Mouse (Mus musculus) neural tube, embryonic 13.5 days (tissue): ENCODE results near the gene Ctnna3. TPM values are rescaled to one million over a fixed set of nuclear protein-coding genes. Genes with fewer than 3 reads are reported as not detected.
"Not testable (repeated sequence)": the region's sequence is repeated elsewhere in the genome, so short reads cannot be mapped to it uniquely, and the experiment has no call there.

Experiments used
- ATAC-seq: fragments of 200-750 bp; cut with Nextera tagmentation; 2 replicates; pipeline ENCODE4 v1.8.0; 2017; ENCODE audit warnings: low read depth, mild to moderate bottlenecking, moderate TSS enrichment, moderate library complexity
- H3K27ac ChIP-seq: fragments of 300-500 bp; sonication (generic); replicated peaks from 2 replicates; pipeline ENCODE4 v1.5.1; 2015; ENCODE audit warnings: moderate library complexity, mild to moderate bottlenecking, inconsistent platforms
- H3K27me3 ChIP-seq: fragments of 300-500 bp; sonication (generic); 2 replicates; pipeline ENCODE4 v1.6.1; 2015; ENCODE audit warnings: mild to moderate bottlenecking, inconsistent platforms
- H3K36me3 ChIP-seq: fragments of 300-500 bp; sonication (generic); 2 replicates; pipeline ENCODE4 v1.6.1; 2015; ENCODE audit warnings: mild to moderate bottlenecking, inconsistent platforms
- H3K4me1 ChIP-seq: fragments of 300-500 bp; sonication (generic); replicated peaks from 2 replicates; pipeline ENCODE4 v1.6.1; 2015; ENCODE audit warnings: inconsistent platforms
- H3K4me2 ChIP-seq: fragments of 300-500 bp; sonication (generic); 2 replicates; pipeline ENCODE4 v1.6.1; 2015; ENCODE audit warnings: inconsistent platforms, mild to moderate bottlenecking, moderate library complexity
- H3K4me3 ChIP-seq: fragments of 300-500 bp; sonication (generic); 2 replicates; pipeline ENCODE4 v1.5.1; 2015; ENCODE audit warnings: mild to moderate bottlenecking, inconsistent platforms
- H3K9ac ChIP-seq: fragments of 300-500 bp; sonication (generic); 2 replicates; pipeline ENCODE4 v1.6.1; 2015; ENCODE audit warnings: moderate library complexity, mild to moderate bottlenecking, inconsistent platforms
- H3K9me3 ChIP-seq: fragments of 300-500 bp; sonication (generic); 2 replicates; pipeline ENCODE4 v1.6.1; 2016; ENCODE audit warnings: inconsistent platforms
- WGBS: fragments of 180-500 bp; shearing (Covaris S2); methylation state at CpG from one replicate; pipeline ENCODE4 v1.1.7; 2015; 5-methylcytosine and 5-hydroxymethylcytosine counted together
- polyA plus RNA-seq: library from polyadenylated mRNA; unstranded; fragments of >200 nt; fragmentation: Nextera tagmentation; extraction: Ambion mirVana; gene quantifications from 2 replicates; pipeline ENCODE4 v1.2.1, GENCODE M21; 2015

Ctnna3 gene
- polyA plus RNA-seq, 1 experiment from 2014 or later = 3.7 TPM

- Histone ChIP-seq H3K27me3 (no peaks in the 10 kb centered on the region), H3K4me2 (no peak overlapping the region), H3K9ac (no peak overlapping the region), H3K4me3 (no peak overlapping the region), H3K27ac (no peak overlapping the region), H3K4me1 (no peaks in the 10 kb centered on the region), H3K9me3 (no peaks in the 10 kb centered on the region), H3K36me3 (no peaks in the 10 kb centered on the region)
- WGBS = 91% methylated on average over 1 of the region's 1 CpGs
- ATAC-seq = no peak
Measured at GRCm38 (mm10) chr10:64197584-64197983, 767.7 kb downstream of the Ctnna3 start.

GRCm38 (mm10) chr10:64215632-64216031 is 785.7 kb downstream of the Ctnna3 start:
- Histone ChIP-seq H3K9ac (no peak overlapping the region), H3K4me3 (no peak overlapping the region)
- WGBS = 78% methylated on average over 3 of the region's 3 CpGs

GRCm38 (mm10) chr10:64223023-64223422 is 793.1 kb downstream of the Ctnna3 start:
- WGBS = 64% methylated on average over 3 of the region's 3 CpGs
- no peak overlapping the region for H3K27ac ChIP-seq

More at GRCm38 (mm10) chr10:64215632-64216031, 785.7 kb downstream of the Ctnna3 start:
- no peak overlapping the region for H3K4me2 ChIP-seq
- no peaks in the 10 kb centered on the region for H3K9me3 ChIP-seq
- H3K27ac ChIP-seq = no peak overlapping the region
- no peak for ATAC-seq
- no peaks in the 10 kb centered on the region for H3K27me3 ChIP-seq
- no peaks in the 10 kb centered on the region for H3K36me3 ChIP-seq
- H3K4me1 ChIP-seq = no peaks in the 10 kb centered on the region

GRCm38 (mm10) chr10:64224007-64224406 is 794.1 kb downstream of the Ctnna3 start:
- no peaks in the 10 kb centered on the region for H3K9me3 ChIP-seq
- H3K27me3 ChIP-seq = no peaks in the 10 kb centered on the region
- H3K4me2 ChIP-seq = no peak overlapping the region
- H3K4me3 ChIP-seq = no peak overlapping the region
- no peak overlapping the region for H3K9ac ChIP-seq
- H3K4me1 ChIP-seq = no peaks in the 10 kb centered on the region; the same call in 1 of the 2 replicates
- H3K27ac ChIP-seq = no peak overlapping the region
- 94% methylated on average over 9 of the region's 9 CpGs for WGBS
- no peaks in the 10 kb centered on the region for H3K36me3 ChIP-seq
- ATAC-seq = no peak

More at GRCm38 (mm10) chr10:64223023-64223422, 793.1 kb downstream of the Ctnna3 start:
- Histone ChIP-seq H3K4me1 (no peaks in the 10 kb centered on the region), H3K9ac (no peak overlapping the region), H3K36me3 (no peaks in the 10 kb centered on the region), H3K27me3 (no peaks in the 10 kb centered on the region), H3K4me3 (no peak overlapping the region), H3K4me2 (no peak overlapping the region), H3K9me3 (no peaks in the 10 kb centered on the region)
- no peak for ATAC-seq

- Histone ChIP-seq H3K27ac (no peak overlapping the region), H3K27me3 (no peaks in the 10 kb centered on the region), H3K36me3 (no peaks in the 10 kb centered on the region), H3K4me3 (no peak overlapping the region), H3K4me1 (no peaks in the 10 kb centered on the region; the same call in 1 of the 2 replicates), H3K9me3 (no peaks in the 10 kb centered on the region), H3K9ac (no peak overlapping the region), H3K4me2 (no peak overlapping the region)
- no peak for ATAC-seq
- 95% methylated on average over 6 of the region's 6 CpGs for WGBS
Measured at GRCm38 (mm10) chr10:64224424-64224823, 794.5 kb downstream of the Ctnna3 start.

- H3K4me2 ChIP-seq = not testable (repeated sequence)
Measured at GRCm38 (mm10) chr10:64225826-64226225, 795.9 kb downstream of the Ctnna3 start.

GRCm38 (mm10) chr10:64243421-64243820 is 813.5 kb downstream of the Ctnna3 start:
- no peaks in the 10 kb centered on the region for H3K4me1 ChIP-seq
- WGBS = 82% methylated on average over 4 of the region's 4 CpGs
- H3K9ac ChIP-seq = no peak overlapping the region
- no peaks in the 10 kb centered on the region for H3K27me3 ChIP-seq
- H3K36me3 ChIP-seq = no peaks in the 10 kb centered on the region
- ATAC-seq = no peak
- no peaks in the 10 kb centered on the region for H3K9me3 ChIP-seq
- H3K4me2 ChIP-seq = no peak overlapping the region
- no peak overlapping the region for H3K4me3 ChIP-seq
- no peak overlapping the region for H3K27ac ChIP-seq

More at GRCm38 (mm10) chr10:64225826-64226225, 795.9 kb downstream of the Ctnna3 start:
- H3K4me3 ChIP-seq, H3K27me3 ChIP-seq, H3K4me1 ChIP-seq, H3K27ac ChIP-seq, ATAC-seq, H3K9me3 ChIP-seq, H3K36me3 ChIP-seq, H3K9ac ChIP-seq: not testable (repeated sequence)

- Histone ChIP-seq H3K36me3 (no peaks in the 10 kb centered on the region), H3K27ac (no peak overlapping the region), H3K27me3 (no peaks in the 10 kb centered on the region), H3K4me2 (no peak overlapping the region), H3K4me1 (no peaks in the 10 kb centered on the region), H3K4me3 (no peak overlapping the region), H3K9me3 (no peaks in the 10 kb centered on the region), H3K9ac (no peak overlapping the region)
- WGBS = 79% methylated on average over 4 of the region's 4 CpGs
- no peak for ATAC-seq
Measured at GRCm38 (mm10) chr10:64268156-64268555, 838.3 kb downstream of the Ctnna3 start.

- H3K27me3 ChIP-seq = no peaks in the 10 kb centered on the region
- no peak overlapping the region for H3K4me3 ChIP-seq
- ATAC-seq = no peak
- H3K27ac ChIP-seq = no peak overlapping the region
- no peak overlapping the region for H3K4me2 ChIP-seq
- no peaks in the 10 kb centered on the region for H3K36me3 ChIP-seq
- H3K4me1 ChIP-seq = no peaks in the 10 kb centered on the region
- 81% methylated on average over 1 of the region's 1 CpGs for WGBS
- H3K9me3 ChIP-seq = no peaks in the 10 kb centered on the region
- no peak overlapping the region for H3K9ac ChIP-seq
Measured at GRCm38 (mm10) chr10:64275143-64275542, 845.2 kb downstream of the Ctnna3 start.

GRCm38 (mm10) chr10:64278836-64279235 is 848.9 kb downstream of the Ctnna3 start:
- Histone ChIP-seq H3K9ac (no peak overlapping the region), H3K27me3 (no peaks in the 10 kb centered on the region), H3K4me2 (no peak overlapping the region), H3K27ac (no peak overlapping the region), H3K36me3 (no peaks in the 10 kb centered on the region), H3K4me1 (no peaks in the 10 kb centered on the region), H3K4me3 (no peak overlapping the region), H3K9me3 (no peaks in the 10 kb centered on the region)
- 85% methylated on average over 2 of the region's 2 CpGs for WGBS
- no peak for ATAC-seq

GRCm38 (mm10) chr10:64305802-64306201 is 875.9 kb downstream of the Ctnna3 start:
- Histone ChIP-seq H3K9me3 (no peaks in the 10 kb centered on the region), H3K27me3 (no peaks in the 10 kb centered on the region), H3K27ac (no peak overlapping the region), H3K9ac (no peak overlapping the region), H3K4me3 (no peak overlapping the region), H3K4me2 (no peak overlapping the region), H3K36me3 (no peaks in the 10 kb centered on the region), H3K4me1 (no peaks in the 10 kb centered on the region)
- ATAC-seq = no peak

- no peak for ATAC-seq
- WGBS = 100% methylated on average over 2 of the region's 2 CpGs
Measured at GRCm38 (mm10) chr10:64311622-64312292, 881.9 kb downstream of the Ctnna3 start.

GRCm38 (mm10) chr10:64320332-64320731 is 890.4 kb downstream of the Ctnna3 start:
- H3K4me1 ChIP-seq = no peaks in the 10 kb centered on the region
- no peaks in the 10 kb centered on the region for H3K36me3 ChIP-seq
- no peak overlapping the region for H3K4me2 ChIP-seq
- ATAC-seq = no peak
- H3K27me3 ChIP-seq = no peaks in the 10 kb centered on the region
- no peak overlapping the region for H3K9ac ChIP-seq
- H3K9me3 ChIP-seq = no peaks in the 10 kb centered on the region
- no peak overlapping the region for H3K4me3 ChIP-seq
- H3K27ac ChIP-seq = no peak overlapping the region
- WGBS = 93% methylated on average over 7 of the region's 7 CpGs

More at GRCm38 (mm10) chr10:64311622-64312292, 881.9 kb downstream of the Ctnna3 start:
- no peak overlapping the region for H3K4me2 ChIP-seq
- H3K4me3 ChIP-seq = no peak overlapping the region
- no peak overlapping the region for H3K27ac ChIP-seq
- no peak overlapping the region for H3K9ac ChIP-seq
- no peaks in the 10 kb centered on the region for H3K9me3 ChIP-seq
- no peaks in the 10 kb centered on the region for H3K27me3 ChIP-seq
- H3K36me3 ChIP-seq = no peaks in the 10 kb centered on the region
- H3K4me1 ChIP-seq = no peaks in the 10 kb centered on the region
